Mouse (Mus musculus) stomach, embryonic 16.5 days (tissue): ENCODE results near the gene Ddx11. TPM values are rescaled to one million over a fixed set of nuclear protein-coding genes. Genes with fewer than 3 reads are reported as not detected.

ENCODE experiments used
- ATAC-seq: fragments of 200-750 bp; cut with Nextera tagmentation; 2 replicates; pipeline ENCODE4 v1.8.0; 2017; ENCODE audit warnings: moderate number of reproducible peaks, moderate TSS enrichment; ENCODE audit not compliant: insufficient read depth, low FRiP score
- H3K27ac ChIP-seq: fragments of 300-500 bp; sonication (generic); 2 replicates; pipeline ENCODE4 v1.5.1; 2014; ENCODE audit warnings: low read length
- H3K27me3 ChIP-seq: fragments of 300-500 bp; sonication (generic); 2 replicates; pipeline ENCODE4 v1.6.1; 2014; ENCODE audit warnings: low read length, control low read depth, mixed read lengths; ENCODE audit not compliant: control insufficient read depth, insufficient read depth
- H3K36me3 ChIP-seq: fragments of 300-500 bp; sonication (generic); 2 replicates; pipeline ENCODE4 v1.6.1; 2014; ENCODE audit warnings: low read length; ENCODE audit not compliant: control insufficient read depth, insufficient read depth
- H3K4me1 ChIP-seq: fragments of 300-500 bp; sonication (generic); 2 replicates; pipeline ENCODE4 v1.6.1; 2014; ENCODE audit warnings: low read length, control low read depth, mixed read lengths; ENCODE audit not compliant: control insufficient read depth, insufficient read depth
- H3K4me2 ChIP-seq: fragments of 300-500 bp; sonication (generic); 2 replicates; pipeline ENCODE4 v1.6.1; 2014; ENCODE audit warnings: low read depth, low read length, mixed read lengths
- H3K4me3 ChIP-seq: fragments of 300-500 bp; sonication (generic); replicated peaks from 2 replicates; pipeline ENCODE4 v1.5.1; 2014; ENCODE audit warnings: mild to moderate bottlenecking, low read length
- H3K9ac ChIP-seq: fragments of 300-500 bp; sonication (generic); 2 replicates; pipeline ENCODE4 v1.6.1; 2014; ENCODE audit warnings: low read length
- H3K9me3 ChIP-seq: fragments of 300-500 bp; sonication (generic); replicated peaks from 2 replicates; pipeline ENCODE4 v1.6.1; 2016; ENCODE audit warnings: low read length, control low read depth; ENCODE audit not compliant: control insufficient read depth
- WGBS: fragments of 180-500 bp; shearing (Covaris S2); extraction: QIAGEN DNeasy Blood & Tissue Kit; methylation state at CpG from one replicate; pipeline ENCODE4 v1.1.7; 2014; 5-methylcytosine and 5-hydroxymethylcytosine counted together
- polyA plus RNA-seq: library from polyadenylated mRNA; unstranded; fragments of >200 nt; fragmentation: Nextera tagmentation; extraction: Ambion mirVana; gene quantifications from 2 replicates; pipeline ENCODE4 v1.2.1, GENCODE M21; 2015

The Ddx11 gene
- polyA plus RNA-seq, 1 experiment from 2014 or later, result 20.1 TPM

GRCm38 (mm10) chr17:66091392-66091791 is 31.9 kb upstream of the Ddx11 start:
- no peak overlapping the region for H3K4me3 ChIP-seq
- H3K4me1 ChIP-seq, result no peaks in the 10 kb centered on the region
- H3K4me2 ChIP-seq, result no peak overlapping the region
- peaks cover 13% of the 10 kb centered on the region for H3K36me3 ChIP-seq
- 83% methylated on average over 2 of the region's 2 CpGs for WGBS
- H3K9me3 ChIP-seq, result no peaks in the 10 kb centered on the region
- no peak overlapping the region for H3K27ac ChIP-seq
- no peak overlapping the region for H3K9ac ChIP-seq
- no peaks in the 10 kb centered on the region for H3K27me3 ChIP-seq
- no peak for ATAC-seq

- no peak for ATAC-seq
- WGBS, result 92% methylated on average over 2 of the region's 2 CpGs
- H3K27me3 ChIP-seq, result no peaks in the 10 kb centered on the region
- H3K4me2 ChIP-seq, result no peak overlapping the region
- H3K4me1 ChIP-seq, result no peaks in the 10 kb centered on the region
- H3K9ac ChIP-seq, result no peak overlapping the region
- H3K9me3 ChIP-seq, result no peaks in the 10 kb centered on the region
- H3K4me3 ChIP-seq, result no peak overlapping the region
- H3K36me3 ChIP-seq, result peaks cover 12% of the 10 kb centered on the region
- H3K27ac ChIP-seq, result no peak overlapping the region
Observed at GRCm38 (mm10) chr17:66092065-66092464, 31.3 kb upstream of the Ddx11 start.

GRCm38 (mm10) chr17:66092664-66093063 is 30.7 kb upstream of the Ddx11 start:
- Histone ChIP-seq H3K4me2 (no peak overlapping the region), H3K4me1 (no peaks in the 10 kb centered on the region), H3K27me3 (no peaks in the 10 kb centered on the region), H3K9me3 (no peaks in the 10 kb centered on the region), H3K9ac (no peak overlapping the region), H3K4me3 (no peak overlapping the region), H3K27ac (no peak overlapping the region), H3K36me3 (peaks cover 8% of the 10 kb centered on the region)
- WGBS, result 65% methylated on average over 3 of the region's 3 CpGs
- ATAC-seq, result no peak

- peak overlapping the region; percentile 72 for H3K4me2 ChIP-seq
- H3K27me3 ChIP-seq, result no peaks in the 10 kb centered on the region
- H3K9me3 ChIP-seq, result no peaks in the 10 kb centered on the region
- H3K27ac ChIP-seq, result peak overlapping the region; percentile 95
- under 1% methylated on average over 41 of the region's 41 CpGs for WGBS
- H3K4me1 ChIP-seq, result peaks cover 5% of the 10 kb centered on the region; the same call in 1 of the 2 replicates
- peak overlapping the region; percentile 96 for H3K4me3 ChIP-seq
- H3K36me3 ChIP-seq, result no peaks in the 10 kb centered on the region
- H3K9ac ChIP-seq, result peak overlapping the region; percentile 97
- ATAC-seq, result 0 out of 2 replicates have a peak, but pooled peaks have one; percentile 4
Observed at GRCm38 (mm10) chr17:66100566-66101379, 22.5 kb upstream of the Ddx11 start.

GRCm38 (mm10) chr17:66101380-66102330 is 21.7 kb upstream of the Ddx11 start, which contains the start of gene Ndufv2:
Ndufv2 (minus strand) TSS chr17:66101559.
- Histone ChIP-seq H3K9ac (peak within 1 kb of the TSS; percentile 97), H3K4me2 (peak within 1 kb of the TSS; percentile 74), H3K36me3 (no peaks in the 10 kb centered on the region), H3K9me3 (no peaks in the 10 kb centered on the region), H3K4me1 (peaks cover 5% of the 10 kb centered on the region; the same call in 1 of the 2 replicates), H3K27me3 (no peaks in the 10 kb centered on the region), H3K4me3 (peak within 1 kb of the TSS; percentile 96), H3K27ac (peak within 1 kb of the TSS; percentile 97)
- WGBS, result under 1% methylated on average over 58 of the region's 67 CpGs
- ATAC-seq, result peak; percentile 100

- 87% methylated on average over 7 of the region's 7 CpGs for WGBS
- Histone ChIP-seq H3K36me3 (no peaks in the 10 kb centered on the region), H3K4me2 (no peak overlapping the region), H3K4me3 (no peak overlapping the region), H3K27me3 (no peaks in the 10 kb centered on the region), H3K9ac (no peak overlapping the region), H3K27ac (no peak overlapping the region), H3K9me3 (no peaks in the 10 kb centered on the region), H3K4me1 (peaks cover 5% of the 10 kb centered on the region; the same call in 1 of the 2 replicates)
- no peak for ATAC-seq
Observed at GRCm38 (mm10) chr17:66104076-66104475, 19.2 kb upstream of the Ddx11 start.

- no peaks in the 10 kb centered on the region for H3K36me3 ChIP-seq
- H3K4me2 ChIP-seq, result no peak overlapping the region
- no peaks in the 10 kb centered on the region for H3K27me3 ChIP-seq
- H3K9me3 ChIP-seq, result no peaks in the 10 kb centered on the region
- H3K4me3 ChIP-seq, result no peak overlapping the region
- 42% methylated on average over 10 of the region's 10 CpGs for WGBS
- H3K9ac ChIP-seq, result peak overlapping the region; percentile 26; the same call in 1 of the 2 replicates
- no peak for ATAC-seq
- no peak overlapping the region for H3K27ac ChIP-seq
- peaks cover 6% of the 10 kb centered on the region; the same call in 1 of the 2 replicates for H3K4me1 ChIP-seq
Observed at GRCm38 (mm10) chr17:66106601-66107267, 16.6 kb upstream of the Ddx11 start.

- no peak overlapping the region for H3K27ac ChIP-seq
- H3K9me3 ChIP-seq, result no peaks in the 10 kb centered on the region
- no peak overlapping the region for H3K4me2 ChIP-seq
- no peak for ATAC-seq
- 66% methylated on average over 8 of the region's 8 CpGs for WGBS
- H3K36me3 ChIP-seq, result no peaks in the 10 kb centered on the region
- no peaks in the 10 kb centered on the region for H3K27me3 ChIP-seq
- H3K4me1 ChIP-seq, result peaks cover 11% of the 10 kb centered on the region; the same call in 1 of the 2 replicates
- H3K4me3 ChIP-seq, result no peak overlapping the region
- H3K9ac ChIP-seq, result no peak overlapping the region
Observed at GRCm38 (mm10) chr17:66107466-66107865, 15.9 kb upstream of the Ddx11 start.
